Mouse (Mus musculus) c-Kit-negative CD71-positive TER-119-positive erythroid progenitor cells, embryonic 14.5 days (primary cell): ENCODE measurements around the gene Grpel1.

Source experiments
- DNase-seq: peaks from one replicate; pipeline ENCODE4 v3.0.0-alpha.2; 2013; ENCODE audit warnings: low read depth, low spot score

Gene Grpel1

DNA sequence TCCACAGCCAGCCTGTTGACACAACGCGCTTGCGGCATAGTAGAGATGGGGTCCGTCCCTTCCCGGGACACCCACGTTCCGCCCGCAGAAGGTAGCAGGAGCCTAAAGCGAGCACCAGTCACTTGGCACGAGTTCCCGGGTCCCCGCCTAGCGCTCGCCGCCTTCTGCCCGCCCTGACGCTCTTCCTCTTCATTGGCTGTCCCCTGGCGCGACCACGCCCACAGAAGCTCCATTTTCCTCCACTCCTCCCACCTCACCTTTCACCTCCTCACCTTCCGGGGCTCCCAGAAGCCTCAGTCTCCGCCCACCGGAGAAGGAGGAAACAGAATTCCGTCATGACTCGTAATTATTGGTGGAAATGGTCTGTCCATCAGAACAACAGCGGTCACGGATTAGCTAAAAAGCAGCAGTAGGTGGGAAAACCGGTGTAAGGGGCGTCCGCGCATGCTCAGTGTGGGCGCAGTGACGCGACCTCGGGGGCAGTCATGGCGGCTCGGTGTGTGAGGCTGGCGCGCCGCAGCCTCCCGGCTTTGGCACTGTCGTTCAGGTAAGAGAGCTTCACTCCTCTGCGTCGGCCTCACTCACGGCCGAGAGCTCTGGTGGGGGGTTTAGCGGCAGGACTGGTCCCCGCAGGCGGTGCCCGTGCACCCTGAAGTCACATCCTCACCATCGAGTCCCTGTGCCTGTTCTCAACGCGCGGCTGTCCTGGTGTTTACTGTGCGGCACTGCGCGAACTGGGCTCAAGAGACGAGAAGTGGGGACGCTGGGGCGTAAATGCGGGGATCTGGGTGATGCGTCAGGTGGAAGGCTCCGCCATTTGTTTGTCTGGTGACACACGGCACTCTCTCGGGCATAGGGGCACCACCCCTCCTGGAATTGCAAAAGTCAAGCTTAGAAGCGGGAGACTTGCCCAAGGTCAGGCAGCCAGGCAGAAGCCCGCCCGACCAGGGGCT, at the start of gene Grpel1:
TSS of gene Grpel1 (plus strand) at position 290 of the 953 bp plus-strand sequence.
- DNase-seq = peak; percentile 100

- DNase-seq = no peak
Observed at GRCm38 (mm10) chr5:36419861-36420260, 44.9 kb upstream of the Grpel1 start.

DNA sequence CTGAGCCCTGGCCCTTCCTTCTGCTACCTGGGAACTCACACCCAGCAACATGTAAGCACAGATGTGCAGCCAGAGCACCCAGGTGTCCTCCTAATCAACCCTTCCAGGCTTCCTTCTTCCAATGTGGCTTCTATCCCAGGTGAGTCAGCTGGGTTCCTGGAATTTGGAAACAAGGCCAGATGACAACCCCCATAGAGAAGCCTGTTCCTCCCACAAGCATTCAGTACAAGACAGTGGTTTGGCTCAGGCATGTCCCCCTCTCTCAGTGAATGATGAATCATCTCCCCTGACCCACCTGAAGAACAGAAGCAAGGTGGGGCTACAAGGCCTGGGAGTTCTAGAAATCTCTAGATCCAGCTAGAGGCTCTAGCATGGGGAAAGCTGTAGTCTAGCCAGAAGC, 42.1 kb upstream of the Grpel1 start:
- no peak for DNase-seq

DNA sequence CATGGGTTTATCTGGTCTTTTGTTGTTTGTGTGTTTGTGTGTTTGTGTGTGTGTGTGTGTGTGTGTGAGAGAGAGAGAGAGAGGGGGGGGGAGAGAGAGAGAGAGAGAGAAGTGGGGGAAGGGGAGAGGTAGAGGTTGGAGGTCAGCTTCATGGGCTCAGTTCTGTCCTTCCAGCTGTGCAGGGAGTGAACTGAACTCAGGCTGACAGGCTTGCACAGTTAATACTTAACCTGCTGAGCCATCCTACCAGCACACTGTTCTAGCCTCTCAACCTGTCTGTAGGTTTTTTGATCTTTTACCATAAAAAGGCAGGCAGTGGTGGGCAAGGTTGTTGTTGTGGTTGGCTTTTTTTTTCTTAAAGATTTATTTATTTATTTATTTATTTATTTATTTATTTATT, 40.1 kb upstream of the Grpel1 start:
- DNase-seq = no peak

DNA sequence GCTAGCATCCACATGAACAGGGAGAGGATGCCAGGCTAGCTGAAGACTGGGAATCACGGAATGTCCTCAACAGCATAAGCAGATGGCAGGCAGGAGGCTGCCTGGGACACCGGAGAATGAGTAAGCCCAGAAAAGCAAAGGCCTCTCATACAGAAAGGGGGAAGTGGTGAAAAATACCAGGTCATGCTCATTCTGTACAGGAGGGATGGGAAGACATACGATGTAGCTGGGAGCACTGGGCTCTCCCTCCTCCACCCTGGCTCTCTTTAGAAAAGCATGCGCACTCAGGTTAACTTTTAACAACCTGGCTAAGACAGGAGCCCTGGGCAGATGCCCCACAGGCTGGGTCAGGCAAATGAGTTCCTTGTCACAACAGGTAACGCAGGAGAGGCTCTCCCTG, 38.4 kb upstream of the Grpel1 start:
- DNase-seq = no peak

- no peak for DNase-seq
Observed at GRCm38 (mm10) chr5:36427831-36428230, 37.0 kb upstream of the Grpel1 start.

GRCm38 (mm10) chr5:36429551-36429950, 35.2 kb upstream of the Grpel1 start:
- DNase-seq = no peak

DNA sequence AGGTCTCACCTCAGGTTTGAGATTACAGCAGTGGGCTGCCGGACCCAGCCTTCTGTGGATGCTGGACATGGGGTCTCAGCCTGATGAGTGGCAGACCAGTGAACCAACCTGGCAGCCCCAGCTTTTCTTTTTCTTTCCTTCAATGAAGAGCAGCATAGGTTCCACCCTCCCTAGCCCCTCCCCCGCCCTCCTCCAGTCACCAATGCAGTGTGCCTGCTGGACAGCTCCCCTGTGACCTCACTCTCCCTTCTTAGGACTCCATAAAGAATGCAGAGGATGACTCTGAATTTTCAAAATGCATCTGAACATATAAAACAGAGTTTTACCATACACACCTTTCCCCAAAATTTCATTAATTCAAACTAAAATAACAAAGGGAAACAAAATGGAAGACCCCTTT, 33.1 kb upstream of the Grpel1 start:
- DNase-seq = no peak

GRCm38 (mm10) chr5:36434398-36434967, 30.3 kb upstream of the Grpel1 start:
- no peak for DNase-seq

DNA sequence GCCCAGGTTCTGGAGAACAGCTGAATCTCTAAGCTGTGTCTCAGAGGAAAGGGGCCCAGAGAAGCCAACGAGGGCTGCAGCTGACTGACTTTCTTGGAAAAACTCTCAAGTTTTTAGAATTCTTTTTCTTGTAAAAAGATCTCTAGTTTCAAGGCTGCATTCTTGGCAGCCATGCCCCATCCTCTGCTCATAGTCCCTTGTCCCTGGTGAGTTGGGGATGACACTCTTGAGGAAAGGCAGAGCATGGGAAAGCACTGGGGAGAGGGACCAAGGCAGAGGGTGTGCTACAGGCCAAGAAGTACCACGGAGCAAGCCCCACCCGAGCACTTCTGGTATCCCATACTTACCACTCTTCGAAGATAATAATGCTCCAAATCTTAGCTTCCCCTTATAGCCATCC, 27.9 kb upstream of the Grpel1 start:
- no peak for DNase-seq

GRCm38 (mm10) chr5:36440741-36441140, 24.1 kb upstream of the Grpel1 start:
- DNase-seq = no peak

DNA sequence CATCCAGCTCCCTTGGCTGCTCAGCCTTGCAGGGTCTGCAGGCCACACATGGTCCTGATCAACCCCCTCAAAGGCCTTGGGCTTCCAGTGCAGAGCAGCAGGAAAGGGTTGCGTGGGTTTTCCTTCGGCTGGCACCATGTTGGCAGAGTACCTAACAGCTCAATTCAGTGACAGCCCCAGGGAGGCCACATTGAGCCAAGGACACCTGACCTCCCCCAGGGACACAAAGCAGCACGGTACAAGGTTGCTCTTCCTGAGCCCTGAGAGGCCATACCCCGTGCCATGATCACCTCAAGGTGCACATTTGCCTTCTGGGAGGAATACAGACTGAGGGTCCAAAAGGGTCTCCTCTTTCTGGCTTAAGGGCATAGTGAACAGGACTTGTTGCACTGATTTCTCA, 20.2 kb upstream of the Grpel1 start:
- DNase-seq = no peak

DNA sequence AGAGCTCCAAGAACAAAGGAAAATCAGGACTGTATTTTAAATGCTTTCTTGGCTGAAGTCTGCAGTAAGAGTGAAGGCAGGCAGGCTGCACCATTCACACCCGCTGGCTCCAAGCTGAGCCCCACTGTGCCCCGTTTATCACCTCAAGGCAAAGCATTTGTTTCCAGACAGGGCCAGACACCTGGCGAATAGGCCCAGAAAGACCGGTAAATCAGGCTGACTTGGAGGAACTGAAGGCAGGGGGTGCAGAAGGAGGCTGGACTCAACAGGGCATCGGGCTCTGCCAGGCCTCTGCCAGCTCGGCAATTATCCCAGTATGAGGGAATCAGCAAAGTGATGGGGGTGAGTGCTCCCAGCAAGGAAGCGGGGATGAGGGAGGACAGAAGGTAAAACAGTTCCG, 19.8 kb upstream of the Grpel1 start:
- DNase-seq = no peak

DNA sequence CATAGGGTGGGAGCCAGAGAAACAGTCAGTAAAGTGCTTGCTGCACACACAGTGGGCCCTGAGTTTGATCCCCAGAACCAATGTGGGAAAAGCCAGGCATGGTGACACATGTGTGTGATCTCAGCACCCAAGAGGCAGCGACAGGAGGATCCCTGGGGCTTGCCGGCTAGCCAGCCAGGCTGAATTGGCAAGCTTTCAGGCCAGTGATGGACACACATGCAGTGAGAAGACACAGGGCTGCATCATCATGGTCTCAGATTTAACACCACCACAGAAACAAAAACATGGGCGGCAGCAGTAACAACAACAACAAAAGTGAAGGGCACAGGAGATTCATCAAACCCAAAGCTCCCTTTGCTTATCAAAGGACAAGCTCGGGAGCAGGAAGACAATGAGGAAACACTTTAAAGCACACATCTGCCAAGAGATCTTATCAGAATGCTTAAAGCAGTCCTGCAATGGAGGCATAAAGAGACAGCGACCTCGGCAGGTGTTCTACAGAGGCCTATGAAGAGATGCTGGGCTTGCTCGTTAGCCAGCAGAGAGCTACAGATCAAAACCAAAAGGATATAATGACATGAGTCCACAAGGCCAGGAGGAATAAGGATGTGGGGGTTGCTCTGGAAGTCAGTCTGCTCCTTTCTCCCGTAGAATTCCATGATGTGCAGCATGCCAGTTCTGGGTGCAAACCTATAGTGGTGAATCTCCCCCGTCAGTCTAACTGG, 18.5 kb upstream of the Grpel1 start:
- DNase-seq = no peak

DNA sequence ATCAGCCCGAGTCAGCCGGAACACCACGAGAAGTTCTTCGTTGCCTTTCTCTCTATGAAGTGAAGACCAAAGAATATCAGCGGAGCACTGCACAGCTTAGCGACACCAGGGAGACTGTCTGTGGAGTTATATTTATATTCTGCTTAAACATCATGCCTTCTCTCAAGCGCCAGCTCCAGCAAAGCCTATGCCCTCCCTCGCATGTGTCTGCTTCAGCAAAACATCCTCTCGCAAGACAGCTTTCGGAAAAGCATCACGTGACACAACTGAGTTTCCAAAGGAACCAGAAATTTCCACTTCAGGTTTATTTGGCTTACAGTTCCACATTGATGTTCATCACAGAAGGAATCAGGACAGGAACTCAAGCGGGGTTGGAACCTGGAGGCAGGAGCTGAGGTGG, 16.9 kb upstream of the Grpel1 start:
- no peak for DNase-seq

- no peak for DNase-seq
Observed at GRCm38 (mm10) chr5:36449710-36450358, 15.0 kb upstream of the Grpel1 start.

DNA sequence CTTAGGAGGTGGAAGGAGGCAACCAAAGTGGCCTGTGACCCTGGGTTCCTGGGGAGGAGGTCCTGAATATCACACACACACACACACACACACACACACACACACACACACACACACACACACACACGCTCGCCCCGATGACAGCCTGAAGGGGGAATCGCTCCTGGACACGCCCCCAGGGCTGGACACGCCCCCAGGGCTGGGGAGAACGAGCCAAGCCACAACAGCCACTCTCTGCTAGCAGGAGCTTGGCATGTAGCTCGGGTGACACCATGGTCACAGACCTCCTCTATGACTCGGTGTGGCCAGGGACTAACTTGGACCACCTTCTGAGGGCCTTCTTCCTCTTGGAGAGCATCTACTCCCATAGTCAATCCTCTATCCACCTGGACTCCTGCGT, 13.7 kb upstream of the Grpel1 start:
- DNase-seq = no peak

GRCm38 (mm10) chr5:36451872-36452389, 12.9 kb upstream of the Grpel1 start:
- no peak for DNase-seq

- no peak for DNase-seq
Observed at GRCm38 (mm10) chr5:36452821-36453220, 12.0 kb upstream of the Grpel1 start.

DNA sequence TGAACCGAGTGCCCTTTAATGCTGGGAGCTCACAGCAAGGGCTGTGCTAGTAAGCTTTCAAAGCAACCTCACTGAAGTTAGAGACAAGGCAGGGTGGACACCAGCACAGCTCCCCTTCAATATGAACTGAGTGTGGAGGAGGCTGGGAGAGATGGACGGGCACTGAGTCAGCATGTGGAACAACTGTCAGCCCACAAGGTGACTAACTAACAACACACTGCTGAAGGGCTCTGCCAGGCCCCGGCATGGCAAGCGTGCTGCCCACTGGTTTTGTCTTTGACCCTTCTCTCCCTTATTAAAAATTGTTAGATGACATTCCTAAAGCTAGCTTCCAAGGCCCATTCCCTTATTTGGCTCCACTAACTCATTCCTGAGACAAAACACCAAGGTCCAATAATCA, 7.1 kb upstream of the Grpel1 start:
- no peak for DNase-seq

DNA sequence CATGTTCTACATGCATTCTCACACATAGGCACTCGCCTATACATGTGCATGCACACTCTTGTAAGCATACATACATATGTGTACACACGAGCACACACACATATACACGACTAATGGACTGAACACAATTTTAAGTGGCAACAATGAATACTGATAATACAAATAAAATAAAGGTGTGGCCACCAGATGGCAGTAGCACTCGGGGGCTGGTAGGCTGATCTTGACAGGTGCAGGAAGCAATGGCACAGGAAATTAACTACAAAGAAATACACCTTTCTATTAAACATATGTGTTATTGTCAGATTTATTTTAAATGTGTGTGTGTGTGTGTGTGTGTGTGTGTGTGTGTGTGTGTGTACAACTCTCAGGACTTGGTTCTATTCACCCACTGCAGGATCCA, 5.9 kb upstream of the Grpel1 start:
- peak; percentile 34 for DNase-seq

GRCm38 (mm10) chr5:36460712-36461111, 4.1 kb upstream of the Grpel1 start:
- no peak for DNase-seq
